Mouse (Mus musculus) urinary bladder, adult 2 months (tissue): ENCODE measurements around the gene Ranbp3. TPM values are rescaled to one million over a fixed set of nuclear protein-coding genes. Genes with fewer than 3 reads are reported as not detected.

Experiments used
- polyA plus RNA-seq: library from polyadenylated mRNA; depleted of rRNA; stranded (reverse); fragments of >200 nt; gene quantifications from 2 replicates; pipeline ENCODE4 v1.2.3, GENCODE M21; 2012; rRNA removed

Ranbp3 gene
- polyA plus RNA-seq, 1 experiment, result 77.3 TPM

Other genes with a start within 250 kb of the Ranbp3 start
- gene Ptprs, start 196.8 kb upstream of the Ranbp3 start, polyA plus RNA-seq, result 313 and 341 TPM in 2 replicates
- gene Znrf4, start 160.9 kb upstream of the Ranbp3 start, polyA plus RNA-seq, result not detected in 2 replicates
- gene Gm20219, start 118.9 kb upstream of the Ranbp3 start, polyA plus RNA-seq, result 15.6 and 22.1 TPM in 2 replicates
- gene Safb2, start 88.7 kb upstream of the Ranbp3 start, polyA plus RNA-seq, result 38.5 and 80.7 TPM in 2 replicates
- 47.8 and 65.8 TPM in 2 replicates for gene Safb, start 88.5 kb upstream of the Ranbp3 start, polyA plus RNA-seq
- 169 and 183 TPM in 2 replicates for gene 2410015M20Rik, start 63.5 kb upstream of the Ranbp3 start, polyA plus RNA-seq
- gene Rpl36, start 59.9 kb upstream of the Ranbp3 start, polyA plus RNA-seq, result 2,531 and 2,588 TPM in 2 replicates
- gene Lonp1, start 46.4 kb upstream of the Ranbp3 start, polyA plus RNA-seq, result 61.4 and 64.6 TPM in 2 replicates
- 19.1 and 25.7 TPM in 2 replicates for gene Catsperd, start 45.2 kb upstream of the Ranbp3 start, polyA plus RNA-seq
- gene Ndufa11, start 44.5 kb downstream of the Ranbp3 start, polyA plus RNA-seq, result 308 and 313 TPM in 2 replicates
- gene Vmac, start 44.7 kb downstream of the Ranbp3 start, polyA plus RNA-seq, result 18.2 and 26.4 TPM in 2 replicates
- 22.8 and 28.7 TPM in 2 replicates for gene Nrtn, start 84.2 kb downstream of the Ranbp3 start, polyA plus RNA-seq
- 50.0 and 61.3 TPM in 2 replicates for gene Dus3l, start 91.5 kb downstream of the Ranbp3 start, polyA plus RNA-seq
- gene Prr22, start 97.0 kb downstream of the Ranbp3 start, polyA plus RNA-seq, result 1.1 and 1.5 TPM in 2 replicates
- gene Rfx2, start 157.7 kb downstream of the Ranbp3 start, polyA plus RNA-seq, result 6.6 and 9.4 TPM in 2 replicates
- 0.03 TPM in 1 of 2 replicates, not detected in the other for gene Acsbg2, start 201.2 kb downstream of the Ranbp3 start, polyA plus RNA-seq
- gene 1700061G19Rik, start 202.2 kb downstream of the Ranbp3 start, polyA plus RNA-seq, result 2.9 and 3.1 TPM in 2 replicates